Mouse (Mus musculus) spleen, adult 2 months (tissue): ENCODE data around the gene Rps3. TPM values are rescaled to one million over a fixed set of nuclear protein-coding genes. Genes with fewer than 3 reads are reported as not detected.
A peak's percentile ranks its signal among the peaks of the same experiment; 100 is the strongest.

ENCODE experiments used
- DNase-seq, 2 experiments: peaks; one replicate each; pipeline versions ENCODE4 v3.0.0 to v3.0.0-alpha.2; 2012 to 2021; ENCODE audit warnings: low spot score in 2 of 2, low read depth in 1 of 2
- H3K27ac ChIP-seq: fragments of 200-500 bp; 2 replicates; pipeline ENCODE4 v1.5.1; 2012; ENCODE audit warnings: low read length, inconsistent platforms; ENCODE audit not compliant: insufficient read depth
- H3K27me3 ChIP-seq: fragments of 200-500 bp; 2 replicates; pipeline ENCODE4 v1.6.1; 2012; ENCODE audit warnings: mild to moderate bottlenecking, moderate library complexity, low read length, inconsistent platforms; ENCODE audit not compliant: control insufficient read depth, insufficient read depth
- H3K36me3 ChIP-seq: fragments of 200-500 bp; 2 replicates; pipeline ENCODE4 v1.6.1; 2012; ENCODE audit warnings: mild to moderate bottlenecking, low read length, inconsistent platforms; ENCODE audit not compliant: control insufficient read depth, insufficient read depth
- H3K4me1 ChIP-seq: fragments of 200-500 bp; 2 replicates; pipeline ENCODE4 v1.6.1; 2011; ENCODE audit warnings: inconsistent platforms; ENCODE audit not compliant: control insufficient read depth, insufficient read depth, insufficient read length
- H3K4me3 ChIP-seq: fragments of 200-500 bp; 2 replicates; pipeline ENCODE4 v1.5.1; 2011; ENCODE audit warnings: mild to moderate bottlenecking, inconsistent platforms; ENCODE audit not compliant: insufficient read depth, insufficient read length; ENCODE audit errors: extremely low read depth
- CTCF ChIP-seq: fragments of 200-500 bp; IDR thresholded peaks from 2 replicates; pipeline ENCODE4 v1.5.1; 2011; ENCODE audit warnings: mild to moderate bottlenecking, inconsistent platforms; ENCODE audit not compliant: insufficient read depth, insufficient read length, insufficient replicate concordance; ENCODE audit errors: extremely low read depth
- POLR2A ChIP-seq: fragments of 200-500 bp; IDR thresholded peaks from 2 replicates; pipeline ENCODE4 v1.6.1; 2011; ENCODE audit warnings: low read depth, low read length, inconsistent platforms
- WGBS: fragments of 180-500 bp; shearing (Covaris S2); methylation state at CpG from one replicate; pipeline ENCODE4 v1.1.7; 2018; 5-methylcytosine and 5-hydroxymethylcytosine counted together
- polyA plus RNA-seq: library from polyadenylated mRNA; depleted of rRNA; stranded (reverse); fragments of >200 nt; gene quantifications from 2 replicates; pipeline ENCODE4 v1.2.3, GENCODE M21; 2012

The Rps3 gene
- polyA plus RNA-seq, 1 experiment, result 363 TPM

GRCm38 (mm10) chr7:99468283-99469132 lies 15.0 kb downstream of the Rps3 start:
- WGBS, result 2% methylated on average over 141 of the region's 145 CpGs
- TF ChIP-seq CTCF (peak; percentile 12; the same call in 1 of the 2 replicates), POLR2A (no peak)
- DNase-seq, result peak; percentile 57 to 58
- peaks cover 14% of the 10 kb centered on the region for H3K4me1 ChIP-seq
- H3K36me3 ChIP-seq, result peaks cover 3% of the 10 kb centered on the region; the same call in 1 of the 2 replicates
- H3K4me3 ChIP-seq, result peak overlapping the region; percentile 57
- no peaks in the 10 kb centered on the region; the same call in 1 of the 2 replicates for H3K27me3 ChIP-seq
- peak overlapping the region; percentile 76 for H3K27ac ChIP-seq

- DNase-seq, result no peak
- 5% methylated on average over 11 of the region's 11 CpGs for WGBS
- peak overlapping the region; percentile 57 for H3K4me3 ChIP-seq
- TF ChIP-seq POLR2A, result no peak
- H3K4me1 ChIP-seq, result peaks cover 14% of the 10 kb centered on the region
- no peaks in the 10 kb centered on the region; the same call in 1 of the 2 replicates for H3K27me3 ChIP-seq
- H3K36me3 ChIP-seq, result peaks cover 2% of the 10 kb centered on the region; the same call in 1 of the 2 replicates
- peak overlapping the region; percentile 76; the same call in 1 of the 2 replicates for H3K27ac ChIP-seq
Measured at GRCm38 (mm10) chr7:99467916-99468282, 15.6 kb downstream of the Rps3 start.

- TF ChIP-seq POLR2A (no peak), CTCF (no peak)
- H3K4me1 ChIP-seq, result peaks cover 14% of the 10 kb centered on the region
- H3K27ac ChIP-seq, result no peak within 1 kb of the TSS
- WGBS, result 76% methylated on average over 8 of the region's 8 CpGs
- no peaks in the 10 kb centered on the region for H3K36me3 ChIP-seq
- no peak for DNase-seq
- H3K27me3 ChIP-seq, result no peaks in the 10 kb centered on the region; the same call in 1 of the 2 replicates
- H3K4me3 ChIP-seq, result no peak within 1 kb of the TSS
Measured at GRCm38 (mm10) chr7:99465811-99466210, 17.7 kb downstream of the Rps3 start, which contains the start of gene Klhl35. TSS of gene Klhl35 (plus strand) at chr7:99466004.

- Histone ChIP-seq H3K4me1 (peaks cover 4% of the 10 kb centered on the region), H3K4me3 (no peak overlapping the region), H3K36me3 (no peaks in the 10 kb centered on the region), H3K27me3 (no peaks in the 10 kb centered on the region; the same call in 1 of the 2 replicates), H3K27ac (no peak overlapping the region)
- no peak for DNase-seq
- TF ChIP-seq CTCF, result no peak
- TF ChIP-seq POLR2A, result no peak
- WGBS, result 83% methylated on average over 2 of the region's 2 CpGs
Measured at GRCm38 (mm10) chr7:99463120-99463519, 20.4 kb downstream of the Rps3 start.

GRCm38 (mm10) chr7:99459888-99460652 lies 23.5 kb downstream of the Rps3 start:
- Histone ChIP-seq H3K36me3 (no peaks in the 10 kb centered on the region), H3K4me3 (no peak overlapping the region), H3K27ac (no peak overlapping the region), H3K27me3 (no peaks in the 10 kb centered on the region), H3K4me1 (no peaks in the 10 kb centered on the region)
- 89% methylated on average over 15 of the region's 15 CpGs for WGBS
- TF ChIP-seq CTCF (no peak), POLR2A (no peak)
- no peak for DNase-seq

GRCm38 (mm10) chr7:99458849-99459248 lies 24.7 kb downstream of the Rps3 start:
- DNase-seq, result no peak
- TF ChIP-seq CTCF, result no peak
- TF ChIP-seq POLR2A, result no peak
- no peak overlapping the region for H3K4me3 ChIP-seq
- H3K27me3 ChIP-seq, result no peaks in the 10 kb centered on the region
- H3K27ac ChIP-seq, result no peak overlapping the region
- no peaks in the 10 kb centered on the region for H3K4me1 ChIP-seq
- H3K36me3 ChIP-seq, result no peaks in the 10 kb centered on the region
- 92% methylated on average over 8 of the region's 8 CpGs for WGBS
